Mouse (Mus musculus) megakaryocyte-erythroid progenitor cell, adult 5-6 weeks (primary cell): ENCODE data around the gene Rmnd1. TPM values are rescaled to one million over a fixed set of nuclear protein-coding genes. Genes with fewer than 3 reads are reported as not detected.
A peak's percentile ranks its signal among the peaks of the same experiment; 100 is the strongest.

ENCODE experiments used
- ATAC-seq: replicated peaks from 2 replicates; pipeline ENCODE4 v1.8.0; 2016; ENCODE audit warnings: mild to moderate bottlenecking, inconsistent platforms; ENCODE audit not compliant: severe bottlenecking, poor library complexity, low FRiP score, low TSS enrichment
- total RNA-seq, 2 experiments: library from RNA; stranded (forward) in 1 of 2; stranded (reverse) in 1 of 2; fragments of 200-1000, 215-1000 nt in 1 of 2; fragments of >200 nt in 1 of 2; fragmentation: Nextera tagmentation in 1 of 2; gene quantifications; 2 replicates each; pipeline ENCODE4 v1.2.3; 2014 to 2017

The Rmnd1 gene
- total RNA-seq, 2 experiments from 2014 or later = 40.5 to 101 TPM

GRCm38 (mm10) chr10:4364618-4365017 lies 67.6 kb downstream of the Rmnd1 start:
- ATAC-seq = no peak

DNA sequence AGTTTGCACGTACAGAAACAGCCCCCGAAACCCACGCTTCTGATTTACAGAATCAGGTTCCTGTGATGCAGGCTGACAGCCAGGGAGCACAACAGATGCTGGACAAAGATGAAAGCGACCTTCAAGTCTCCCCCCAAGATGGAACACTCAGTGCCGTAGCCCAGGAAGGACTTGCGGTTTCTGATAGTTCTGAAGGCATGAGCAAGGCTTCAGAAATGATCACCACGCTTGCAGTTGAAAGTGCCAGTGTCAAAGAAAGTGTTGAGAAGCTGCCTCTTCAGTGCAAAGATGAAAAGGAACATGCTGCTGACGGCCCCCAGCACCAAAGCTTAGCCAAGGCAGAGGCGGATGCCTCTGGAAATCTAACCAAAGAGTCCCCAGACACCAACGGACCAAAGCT lies 74.8 kb downstream of the Rmnd1 start:
- ATAC-seq = no peak

DNA sequence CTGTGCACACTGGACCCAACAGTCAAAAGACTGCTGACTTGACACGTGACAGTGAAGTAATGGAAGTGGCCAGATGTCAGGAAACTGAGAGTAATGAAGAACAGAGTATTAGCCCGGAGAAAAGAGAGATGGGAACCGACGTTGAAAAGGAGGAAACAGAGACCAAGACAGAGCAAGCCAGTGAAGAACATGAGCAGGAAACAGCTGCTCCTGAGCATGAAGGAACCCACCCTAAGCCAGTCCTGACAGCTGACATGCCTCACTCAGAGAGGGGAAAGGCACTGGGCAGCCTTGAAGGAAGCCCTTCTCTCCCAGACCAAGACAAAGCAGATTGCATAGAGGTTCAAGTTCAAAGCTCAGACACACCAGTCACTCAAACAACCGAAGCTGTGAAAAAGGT lies 75.5 kb downstream of the Rmnd1 start:
- no peak for ATAC-seq

DNA sequence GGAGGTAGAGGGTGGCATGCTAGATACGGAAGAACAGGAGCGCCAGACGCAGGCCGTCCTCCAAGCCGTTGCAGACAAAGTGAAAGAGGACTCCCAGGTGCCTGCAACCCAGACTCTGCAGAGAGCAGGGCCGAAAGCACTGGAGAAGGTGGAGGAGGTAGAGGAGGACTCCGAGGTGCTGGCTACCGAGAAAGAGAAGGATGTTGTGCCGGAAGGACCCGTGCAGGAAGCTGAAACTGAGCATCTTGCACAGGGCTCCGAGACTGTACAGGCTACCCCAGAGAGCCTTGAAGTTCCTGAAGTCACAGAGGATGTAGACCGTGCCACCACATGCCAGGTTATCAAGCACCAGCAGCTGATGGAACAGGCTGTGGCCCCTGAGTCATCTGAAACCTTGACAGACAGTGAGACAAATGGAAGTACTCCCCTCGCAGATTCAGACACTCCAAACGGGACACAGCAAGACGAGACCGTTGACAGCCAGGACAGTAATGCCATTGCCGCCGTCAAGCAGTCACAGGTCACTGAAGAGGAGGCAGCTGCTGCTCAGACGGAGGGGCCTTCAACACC lies 76.2 kb downstream of the Rmnd1 start:
- 0 out of 2 replicates have a peak, but pooled peaks have one; percentile 26 for ATAC-seq

GRCm38 (mm10) chr10:4354371-4355260 lies 77.6 kb downstream of the Rmnd1 start:
- ATAC-seq = no peak

Other genes with a start within 250 kb of the Rmnd1 start
- gene Akap12, start 166.0 kb downstream of the Rmnd1 start, total RNA-seq (2014; fragmentation: Nextera tagmentation) = 3.9 TPM in 1 of 2 replicates, not detected in the other
- 0.09 TPM in 1 of 2 replicates, not detected in the other for gene Akap12, start 166.0 kb downstream of the Rmnd1 start, total RNA-seq (2017)
- 7.4 and 7.5 TPM in 2 replicates for gene Zbtb2, start 44.3 kb downstream of the Rmnd1 start, total RNA-seq (2014; fragmentation: Nextera tagmentation)
- gene Zbtb2, start 44.3 kb downstream of the Rmnd1 start, total RNA-seq (2017) = 7.3 and 11.4 TPM in 2 replicates
- gene Armt1, start 79 bp upstream of the Rmnd1 start, total RNA-seq (2014; fragmentation: Nextera tagmentation) = 40.4 and 50.3 TPM in 2 replicates
- gene Armt1, start 79 bp upstream of the Rmnd1 start, total RNA-seq (2017) = 28.8 and 44.3 TPM in 2 replicates
- not detected in 2 replicates for gene Ccdc170, start 50.1 kb upstream of the Rmnd1 start, total RNA-seq (2014; fragmentation: Nextera tagmentation)
- not detected in 2 replicates for gene Ccdc170, start 50.1 kb upstream of the Rmnd1 start, total RNA-seq (2017)
- 0.40 and 2.9 TPM in 2 replicates for gene Esr1, start 179.2 kb upstream of the Rmnd1 start, total RNA-seq (2014; fragmentation: Nextera tagmentation)
- gene Esr1, start 179.2 kb upstream of the Rmnd1 start, total RNA-seq (2017) = 0.65 and 0.89 TPM in 2 replicates